Mouse (Mus musculus) forebrain, postnatal 0 days (tissue): ENCODE results near the gene Mrtfb. TPM values are rescaled to one million over a fixed set of nuclear protein-coding genes. Genes with fewer than 3 reads are reported as not detected.

Experiments used
- ATAC-seq: fragments of 200-750 bp; cut with Nextera tagmentation; 2 replicates; pipeline ENCODE4 v1.8.0; 2017; ENCODE audit warnings: mild to moderate bottlenecking, moderate library complexity
- DNase-seq: peaks from one replicate; pipeline ENCODE4 v3.0.0-alpha.2; 2015
- H3K27ac ChIP-seq: fragments of 300-500 bp; sonication (generic); 2 replicates; pipeline ENCODE4 v1.5.1; 2014; ENCODE audit warnings: low read depth, mild to moderate bottlenecking, antibody characterized with exemption, low read length, moderate library complexity, mixed read lengths
- H3K27me3 ChIP-seq: fragments of 300-500 bp; sonication (generic); 2 replicates; pipeline ENCODE4 v1.6.1; 2014; ENCODE audit warnings: mild to moderate bottlenecking, low read length, mixed read lengths; ENCODE audit not compliant: insufficient read depth
- H3K36me3 ChIP-seq: fragments of 300-500 bp; sonication (generic); 2 replicates; pipeline ENCODE4 v1.6.1; 2014; ENCODE audit warnings: mild to moderate bottlenecking, moderate library complexity; ENCODE audit not compliant: insufficient read depth
- H3K4me1 ChIP-seq: fragments of 300-500 bp; sonication (generic); 2 replicates; pipeline ENCODE4 v1.6.1; 2014; ENCODE audit warnings: antibody characterized with exemption; ENCODE audit not compliant: insufficient read depth
- H3K4me2 ChIP-seq: fragments of 300-500 bp; sonication (generic); 2 replicates; pipeline ENCODE4 v1.6.1; 2014; ENCODE audit warnings: low read depth, mild to moderate bottlenecking, moderate library complexity
- H3K4me3 ChIP-seq: fragments of 300-500 bp; sonication (generic); 2 replicates; pipeline ENCODE4 v1.5.1; 2014; ENCODE audit warnings: low read depth, low read length, mixed read lengths
- H3K9ac ChIP-seq: fragments of 300-500 bp; sonication (generic); 2 replicates; pipeline ENCODE4 v1.6.1; 2014; ENCODE audit warnings: mild to moderate bottlenecking
- H3K9me3 ChIP-seq: fragments of 300-500 bp; sonication (generic); 2 replicates; pipeline ENCODE4 v1.6.1; 2016; ENCODE audit warnings: low read length
- CTCF ChIP-seq: sonication (generic); IDR thresholded peaks from 2 replicates; pipeline ENCODE4 v1.5.1; 2016; ENCODE audit warnings: antibody characterized with exemption, control low read depth, low read depth
- WGBS: fragments of 180-500 bp; shearing (Covaris S2); extraction: QIAGEN DNeasy Blood & Tissue Kit; methylation state at CpG from one replicate; pipeline ENCODE4 v1.1.7; 2014; 5-methylcytosine and 5-hydroxymethylcytosine counted together
- polyA plus RNA-seq: library from polyadenylated mRNA; unstranded; fragments of >200 nt; fragmentation: Nextera tagmentation; extraction: Ambion mirVana; gene quantifications from 2 replicates; pipeline ENCODE4 v1.2.1, GENCODE M21; 2015
- total RNA-seq: library from RNA; depleted of rRNA; stranded (reverse); fragments of >200 nt; gene quantifications from 2 replicates; pipeline ENCODE4 v1.2.3, GENCODE M21; 2014; rRNA removed

Gene Mrtfb
- 23.5 and 32.3 TPM in 2 replicates for total RNA-seq
- polyA plus RNA-seq = 12.0 and 21.9 TPM in 2 replicates

GRCm38 (mm10) chr16:13255855-13256635 is at the start of gene Mrtfb:
TSS of gene Mrtfb (plus strand) at chr16:13256481.
- no peak; the same call in none of the 2 replicates for TF ChIP-seq CTCF

GRCm38 (mm10) chr16:13207649-13208048 is 48.6 kb upstream of the Mrtfb start:
- Histone ChIP-seq H3K36me3 (no peaks in the 10 kb centered on the region), H3K27me3 (no peaks in the 10 kb centered on the region), H3K27ac (no peak overlapping the region), H3K9ac (no peak overlapping the region), H3K4me2 (no peak overlapping the region), H3K9me3 (no peaks in the 10 kb centered on the region), H3K4me3 (no peak overlapping the region), H3K4me1 (no peaks in the 10 kb centered on the region)
- no peak for TF ChIP-seq CTCF
- ATAC-seq = no peak
- no peak for DNase-seq
- 45% methylated on average over 5 of the region's 5 CpGs for WGBS

More at GRCm38 (mm10) chr16:13255855-13256635, at the start of gene Mrtfb:
- no peaks in the 10 kb centered on the region for H3K27me3 ChIP-seq
- peak within 1 kb of the TSS; percentile 80 for H3K27ac ChIP-seq
- H3K9me3 ChIP-seq = no peaks in the 10 kb centered on the region
- H3K4me2 ChIP-seq = peak within 1 kb of the TSS; percentile 66
- H3K9ac ChIP-seq = peak within 1 kb of the TSS; percentile 74
- ATAC-seq = peak; percentile 96
- peak; percentile 92 for DNase-seq
- no peaks in the 10 kb centered on the region for H3K4me1 ChIP-seq
- peak within 1 kb of the TSS; percentile 88 for H3K4me3 ChIP-seq
- H3K36me3 ChIP-seq = no peaks in the 10 kb centered on the region
- 3% methylated on average over 54 of the region's 56 CpGs for WGBS

- ATAC-seq = no peak
- no peak for TF ChIP-seq CTCF
Measured at GRCm38 (mm10) chr16:13208087-13208486, 48.2 kb upstream of the Mrtfb start.

GRCm38 (mm10) chr16:13212781-13213180 is 43.5 kb upstream of the Mrtfb start:
- Histone ChIP-seq H3K9ac (no peak overlapping the region), H3K4me2 (no peak overlapping the region), H3K27me3 (no peaks in the 10 kb centered on the region), H3K9me3 (no peaks in the 10 kb centered on the region), H3K4me1 (no peaks in the 10 kb centered on the region), H3K27ac (no peak overlapping the region), H3K4me3 (no peak overlapping the region), H3K36me3 (no peaks in the 10 kb centered on the region)
- no peak for TF ChIP-seq CTCF
- 88% methylated on average over 4 of the region's 4 CpGs for WGBS
- no peak for DNase-seq
- ATAC-seq = no peak

More at GRCm38 (mm10) chr16:13208087-13208486, 48.2 kb upstream of the Mrtfb start:
- Histone ChIP-seq H3K9ac (no peak overlapping the region), H3K9me3 (no peaks in the 10 kb centered on the region), H3K27me3 (no peaks in the 10 kb centered on the region), H3K36me3 (no peaks in the 10 kb centered on the region), H3K4me1 (no peaks in the 10 kb centered on the region), H3K4me2 (no peak overlapping the region), H3K4me3 (no peak overlapping the region), H3K27ac (no peak overlapping the region; the same call in 1 of the 2 replicates)
- DNase-seq = no peak
- WGBS = 16% methylated on average over 3 of the region's 3 CpGs

- TF ChIP-seq CTCF = no peak
- Histone ChIP-seq H3K4me3 (no peak overlapping the region), H3K9ac (no peak overlapping the region), H3K27me3 (no peaks in the 10 kb centered on the region), H3K4me1 (no peaks in the 10 kb centered on the region), H3K4me2 (no peak overlapping the region), H3K27ac (no peak overlapping the region), H3K9me3 (no peaks in the 10 kb centered on the region), H3K36me3 (no peaks in the 10 kb centered on the region)
- DNase-seq (no peak), ATAC-seq (no peak)
- 78% methylated on average over 5 of the region's 5 CpGs for WGBS
Measured at GRCm38 (mm10) chr16:13216116-13216952, 39.9 kb upstream of the Mrtfb start.

- Histone ChIP-seq H3K27me3 (no peaks in the 10 kb centered on the region), H3K4me2 (no peak overlapping the region), H3K4me1 (no peaks in the 10 kb centered on the region), H3K9ac (no peak overlapping the region), H3K36me3 (no peaks in the 10 kb centered on the region), H3K4me3 (no peak overlapping the region), H3K9me3 (no peaks in the 10 kb centered on the region), H3K27ac (no peak overlapping the region)
- DNase-seq (no peak), ATAC-seq (no peak)
- 88% methylated on average over 8 of the region's 8 CpGs for WGBS
- TF ChIP-seq CTCF = no peak
Measured at GRCm38 (mm10) chr16:13217951-13218350, 38.3 kb upstream of the Mrtfb start.
